Mouse (Mus musculus) c-Kit-positive CD71-positive TER-119-positive erythroid progenitor cells, embryonic 14.5 days (primary cell): ENCODE measurements around the gene Fndc3b.

Source experiments
- DNase-seq: peaks from one replicate; pipeline ENCODE4 v3.0.0-alpha.2; 2013; ENCODE audit warnings: low spot score

Fndc3b gene

GRCm38 (mm10) chr3:27670416-27670815 is 40.7 kb downstream of the Fndc3b start:
- no peak for DNase-seq

DNA sequence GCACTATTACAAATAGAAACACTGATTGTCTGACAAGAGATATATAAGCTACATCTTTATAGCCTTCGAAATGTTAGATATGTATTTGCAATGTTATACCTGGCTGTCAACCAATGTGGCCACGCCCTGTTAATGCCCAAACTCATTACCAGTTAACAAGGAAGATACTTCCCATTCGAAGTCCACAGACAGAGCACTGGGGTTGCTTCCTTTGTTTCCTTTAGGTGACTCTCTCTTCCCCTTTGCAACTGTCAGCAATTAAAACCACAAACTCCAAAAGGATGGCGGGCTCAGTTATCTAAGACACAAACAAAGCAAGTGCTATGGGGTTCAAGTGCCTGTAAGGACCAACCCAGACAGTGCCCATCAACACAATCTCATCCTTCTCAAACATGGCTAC is 43.8 kb downstream of the Fndc3b start:
- DNase-seq = no peak

- no peak for DNase-seq
These were observed 45.8 kb downstream of the Fndc3b start for GRCm38 (mm10) chr3:27665338-27665737.

- no peak for DNase-seq
These were observed 47.9 kb downstream of the Fndc3b start for GRCm38 (mm10) chr3:27663221-27663620.

- no peak for DNase-seq
These were observed 52.8 kb downstream of the Fndc3b start for GRCm38 (mm10) chr3:27658198-27658763.

DNA sequence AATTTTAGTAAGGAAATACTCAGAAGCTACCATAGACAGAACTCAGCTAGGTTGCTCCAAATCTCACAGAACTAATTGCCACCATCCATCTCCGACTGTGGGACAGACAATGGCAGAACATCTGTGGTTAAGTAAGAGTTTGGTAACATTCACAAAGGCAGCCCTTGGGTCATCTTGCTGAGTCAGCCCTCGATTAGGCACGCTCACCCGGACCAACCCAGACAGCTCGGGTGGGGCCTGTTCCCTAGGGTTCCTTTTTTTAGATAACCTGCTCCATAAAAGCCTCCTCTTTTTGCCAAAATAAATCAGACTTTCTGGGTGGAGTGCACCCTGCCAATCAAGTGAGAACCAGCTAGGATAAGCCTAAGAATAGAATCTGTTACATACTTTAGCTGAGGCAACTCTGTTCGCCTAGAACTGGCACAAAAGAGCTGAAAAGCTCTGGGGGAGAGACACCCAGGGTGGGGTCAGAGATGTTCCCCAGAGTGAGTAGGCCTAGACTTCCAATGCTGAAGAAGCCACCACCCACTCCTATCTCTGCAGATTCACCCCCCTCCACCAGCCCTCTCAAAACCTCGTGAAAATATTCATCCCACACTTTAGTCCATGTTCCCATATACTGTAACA is 54.2 kb downstream of the Fndc3b start:
- no peak for DNase-seq

DNA sequence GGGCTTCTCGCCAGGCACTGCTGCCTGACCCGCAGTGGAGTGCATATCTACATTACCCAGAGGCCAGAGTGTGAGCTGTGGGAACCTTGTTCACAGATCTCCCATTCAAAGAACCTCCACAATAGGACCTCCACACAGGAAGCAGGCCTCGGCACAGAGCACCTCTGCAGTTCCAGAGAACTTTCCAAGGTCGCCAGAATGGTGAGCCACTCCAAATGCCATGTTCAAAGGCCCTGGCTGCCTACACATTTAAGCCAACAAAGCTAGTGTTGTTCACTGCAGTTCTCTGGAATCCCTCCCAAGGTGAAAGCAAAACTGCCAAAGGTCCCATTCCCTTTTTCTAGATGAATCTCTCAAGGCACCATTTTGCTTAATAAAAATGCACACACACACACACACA is 55.4 kb downstream of the Fndc3b start:
- DNase-seq = no peak

DNA sequence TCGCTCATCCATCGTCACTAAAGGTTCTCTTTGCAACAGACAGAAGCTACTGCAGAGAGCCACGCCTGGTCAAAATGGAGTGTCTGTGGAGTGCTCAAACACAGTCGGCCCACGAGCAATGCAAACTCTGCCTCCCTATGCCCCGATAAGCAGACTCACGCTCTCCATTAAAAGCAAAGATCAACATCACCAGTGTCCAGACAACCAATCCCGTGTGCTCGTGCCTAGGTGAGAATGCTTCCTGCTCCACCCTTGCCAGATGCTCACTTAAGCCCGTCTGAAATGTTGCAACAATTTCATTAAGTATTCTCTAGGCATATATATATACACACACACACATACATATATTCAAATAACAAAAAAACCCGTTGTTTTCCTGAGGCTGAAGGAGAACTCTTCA is 56.1 kb downstream of the Fndc3b start:
- DNase-seq = no peak

GRCm38 (mm10) chr3:27652451-27653011 is 58.6 kb downstream of the Fndc3b start:
- DNase-seq = no peak

GRCm38 (mm10) chr3:27651731-27652130 is 59.4 kb downstream of the Fndc3b start:
- DNase-seq = no peak

- no peak for DNase-seq
These were observed 61.0 kb downstream of the Fndc3b start for GRCm38 (mm10) chr3:27650083-27650482.

DNA sequence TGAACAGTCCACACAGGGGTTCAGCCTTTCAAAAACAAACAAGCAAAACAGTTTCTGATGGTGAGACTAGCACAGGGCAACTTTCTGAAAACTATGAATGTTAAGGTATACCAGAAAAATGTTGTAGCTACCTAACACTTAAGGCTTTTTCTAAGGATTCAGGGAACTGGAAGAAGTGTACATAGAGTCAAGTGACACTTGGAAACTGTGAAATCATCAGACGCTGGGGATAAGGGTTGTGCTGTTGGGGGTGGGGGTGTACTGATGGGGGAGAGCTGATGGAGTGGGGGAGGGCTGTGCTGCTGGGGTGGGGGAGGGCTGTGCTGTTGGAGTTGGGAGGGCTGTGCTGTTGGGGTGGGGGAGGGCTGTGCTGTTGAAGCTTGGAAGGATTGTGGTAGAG is 61.8 kb downstream of the Fndc3b start:
- DNase-seq = no peak

DNA sequence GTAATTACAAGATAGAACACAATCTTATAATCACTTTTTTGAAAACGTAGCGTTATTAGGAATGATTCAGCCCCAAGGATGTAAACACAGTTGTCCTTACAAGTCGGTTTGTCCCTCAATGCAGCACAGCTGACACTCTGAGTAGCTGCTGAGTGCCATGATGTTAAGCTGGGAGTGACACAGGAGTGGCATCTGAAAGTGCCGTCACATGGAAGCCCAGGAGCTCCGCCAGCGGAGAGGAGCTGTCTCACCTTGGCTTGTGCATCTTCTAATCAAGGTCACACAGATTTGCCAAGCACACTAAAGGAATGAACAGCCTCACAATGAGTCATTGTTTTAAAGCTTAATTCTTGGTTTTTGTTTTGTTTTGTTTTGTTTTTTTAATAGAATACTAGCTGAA is 68.7 kb downstream of the Fndc3b start:
- no peak for DNase-seq

GRCm38 (mm10) chr3:27639701-27640100 is 71.4 kb downstream of the Fndc3b start:
- no peak for DNase-seq

DNA sequence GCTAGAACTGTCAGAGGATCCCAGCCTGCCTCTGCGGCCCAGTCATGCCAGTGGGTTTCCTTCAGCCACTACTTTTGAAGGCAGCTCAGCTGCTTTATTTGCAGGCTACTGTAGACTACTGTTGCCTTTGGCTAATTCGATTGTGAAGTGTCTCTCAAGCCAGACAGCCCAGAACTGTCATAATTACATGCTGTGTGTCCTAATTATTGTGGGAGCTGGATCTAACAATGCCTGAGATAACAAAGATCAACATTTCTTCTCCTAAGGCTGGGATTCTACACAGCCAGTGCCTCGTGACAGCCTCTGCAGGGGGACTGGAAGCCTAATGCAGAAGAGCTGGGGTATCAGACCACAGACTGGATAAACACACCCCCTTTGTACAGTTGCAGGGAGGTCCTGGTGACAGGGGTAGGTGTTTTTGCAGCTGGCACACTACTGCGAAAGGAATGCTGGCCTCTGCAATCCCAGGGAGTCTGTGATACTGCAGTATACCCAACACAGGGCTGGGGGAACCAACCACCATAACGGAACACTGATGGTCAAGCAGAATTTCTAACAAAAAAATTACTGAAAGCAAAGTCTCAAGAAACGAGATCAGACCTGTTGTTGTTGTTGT is 74.0 kb downstream of the Fndc3b start:
- DNase-seq = no peak

- no peak for DNase-seq
These were observed 75.3 kb downstream of the Fndc3b start for GRCm38 (mm10) chr3:27635776-27636175.

GRCm38 (mm10) chr3:27632880-27633279 is 78.2 kb downstream of the Fndc3b start:
- peak; percentile 20 for DNase-seq

DNA sequence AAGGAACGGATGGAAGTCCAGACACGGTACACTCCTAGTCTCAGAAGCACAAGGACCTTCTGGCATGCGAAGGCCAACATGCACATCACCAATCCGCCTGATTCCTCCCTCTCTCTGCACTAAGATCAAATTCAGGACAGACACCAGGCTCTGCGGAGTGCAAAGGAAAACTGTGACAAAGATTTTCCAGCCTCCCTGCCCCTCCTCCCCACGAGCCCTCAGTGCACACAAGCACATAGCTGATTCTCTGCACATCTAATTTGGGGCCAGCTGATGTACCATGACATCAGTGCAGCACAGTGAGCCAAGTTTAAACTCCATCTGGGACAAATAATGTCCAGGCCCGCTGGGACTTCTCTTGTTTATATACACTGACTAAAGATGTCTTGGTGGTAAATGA is 80.0 kb downstream of the Fndc3b start:
- DNase-seq = no peak

DNA sequence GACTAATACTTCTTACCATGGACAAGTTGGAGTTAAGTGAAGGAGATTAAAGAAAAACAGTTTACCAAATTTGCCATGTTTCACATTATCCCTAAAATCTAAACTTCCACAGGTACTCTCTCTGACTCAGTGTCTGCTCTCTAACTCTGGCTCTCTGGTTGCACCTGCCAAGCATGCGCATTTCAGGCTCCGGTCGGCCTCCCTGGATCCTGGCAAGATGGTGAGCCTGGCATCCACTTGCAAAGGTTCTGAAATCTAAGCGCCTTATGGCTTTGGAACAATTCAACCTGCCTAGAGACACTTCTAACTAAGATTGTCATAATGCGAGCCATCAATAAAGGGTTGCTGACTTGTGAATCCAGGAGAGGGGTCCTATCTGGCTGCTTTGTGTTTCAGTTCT is 81.4 kb downstream of the Fndc3b start:
- DNase-seq = no peak

DNA sequence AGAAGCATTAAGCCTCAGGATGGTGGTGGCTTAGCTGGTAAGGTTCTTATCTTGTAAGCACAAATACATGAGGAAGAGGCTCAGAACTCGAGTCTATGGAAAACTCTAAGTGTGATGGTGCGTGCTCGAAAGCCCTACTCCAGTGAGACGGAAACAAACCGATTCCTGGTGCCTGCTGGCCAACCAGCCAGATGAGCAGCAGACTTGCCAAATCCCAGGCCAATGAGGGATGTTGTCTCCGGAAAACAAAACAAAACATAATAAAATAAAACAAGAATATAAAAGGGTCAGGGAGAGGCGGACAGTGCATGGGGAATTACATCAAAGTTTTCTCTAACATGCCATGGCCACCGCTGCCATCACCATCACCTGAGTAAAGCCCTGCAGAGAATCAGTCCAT is 84.8 kb downstream of the Fndc3b start:
- DNase-seq = no peak

GRCm38 (mm10) chr3:27625592-27625985 is 85.5 kb downstream of the Fndc3b start:
- no peak for DNase-seq

DNA sequence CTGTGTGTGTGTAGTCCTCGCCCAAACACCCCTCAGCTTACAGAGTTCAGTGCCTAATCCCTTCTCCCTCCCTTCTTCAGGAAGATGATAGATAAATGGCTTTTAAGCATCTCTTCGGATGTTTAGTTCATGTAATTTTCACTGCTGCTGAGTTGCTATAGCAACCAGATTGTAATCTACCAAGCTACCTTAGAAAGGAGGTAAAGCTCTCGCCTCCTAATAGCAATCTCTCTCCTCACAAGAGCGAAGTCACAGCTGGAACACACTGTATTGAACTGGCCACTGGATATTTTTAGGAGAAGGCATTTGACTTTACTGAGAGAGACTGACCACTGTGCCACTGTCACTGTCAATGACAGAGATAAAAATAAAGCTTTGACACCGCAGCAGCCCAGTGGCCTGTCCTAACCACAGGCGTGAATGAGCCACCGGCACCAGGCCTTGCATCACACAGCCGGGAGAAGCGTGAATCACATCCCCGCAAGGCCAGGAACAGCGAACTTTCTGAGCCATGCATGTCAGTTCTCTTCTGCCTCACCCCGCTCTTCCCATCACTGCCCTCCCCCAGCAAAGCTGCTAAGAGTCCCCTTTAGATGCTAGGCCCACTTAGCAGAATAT is 86.0 kb downstream of the Fndc3b start:
- no peak for DNase-seq

DNA sequence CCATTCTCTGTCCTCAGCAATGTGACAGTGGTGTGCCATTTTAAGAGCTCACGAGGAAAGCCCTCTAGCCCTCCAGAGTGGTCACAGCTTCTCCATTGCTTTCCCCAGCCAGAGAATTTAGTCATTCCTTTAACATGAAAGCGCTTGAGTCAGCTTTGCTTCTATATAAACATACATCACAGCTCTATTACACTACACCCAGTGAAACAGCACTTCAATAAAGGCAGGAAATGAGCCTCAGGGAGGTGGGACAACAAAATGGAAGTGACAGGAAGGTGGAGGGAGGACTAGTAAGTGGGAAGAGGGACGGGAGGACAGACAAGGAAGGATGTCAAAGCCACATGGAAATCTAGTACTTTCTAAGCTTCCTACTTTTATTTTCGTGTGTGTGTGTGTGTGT is 88.7 kb downstream of the Fndc3b start:
- no peak for DNase-seq
